Mouse (Mus musculus): ENCODE measurements around the gene Klhl9. TPM values are rescaled to one million over a fixed set of nuclear protein-coding genes. Genes with fewer than 3 reads are reported as not detected.
"Not testable (repeated sequence)": the region's sequence is repeated elsewhere in the genome, so short reads cannot be mapped to it uniquely, and the experiment has no call there.

The Klhl9 gene
- polyA plus RNA-seq (2014; fragmentation: Nextera tagmentation; extraction: Ambion mirVana) = 137 and 177 TPM in 2 replicates

- peaks cover 33% of the 10 kb centered on the region for H3K4me1 ChIP-seq (ENCODE audit: control insufficient read depth, insufficient read depth, low read length)
- no peaks in the 10 kb centered on the region for H3K27me3 ChIP-seq (ENCODE audit: control insufficient read depth, insufficient read depth, low read length)
- peak within 1 kb of the TSS; percentile 98 for H3K9ac ChIP-seq (replicated peaks; ENCODE audit: low read length)
- no peaks in the 10 kb centered on the region for H3K9me3 ChIP-seq (ENCODE audit: control insufficient read depth, low read length)
- H3K4me2 ChIP-seq (ENCODE audit: low read length) = peak within 1 kb of the TSS; percentile 93
- peak within 1 kb of the TSS; percentile 98 for H3K4me3 ChIP-seq (replicated peaks; ENCODE audit: low read depth, low read length)
- ATAC-seq (ENCODE audit: low FRiP score, low TSS enrichment) (peak; percentile 96), DNase-seq (peak; percentile 98)
- H3K27ac ChIP-seq (replicated peaks; ENCODE audit: low read depth, low read length) = peak within 1 kb of the TSS; percentile 97
- H3K36me3 ChIP-seq (ENCODE audit: control insufficient read depth, insufficient read depth, low read length) = peaks cover 11% of the 10 kb centered on the region
- under 1% methylated on average over 82 of the region's 82 CpGs for WGBS
These were observed at the start of gene Klhl9, which contains the start of gene Gm26566 for GRCm38 (mm10) chr4:88721791-88722721. Gene Klhl9 (minus strand): TSS chr4:88722465. Gene Gm26566 (plus strand): TSS chr4:88721805.

GRCm38 (mm10) chr4:88763384-88764018 is 41.2 kb upstream of the Klhl9 start:
- Histone ChIP-seq H3K4me2 (ENCODE audit: low read length) (peak overlapping the region; percentile 51), H3K4me3 (replicated peaks; ENCODE audit: low read depth, low read length) (peak overlapping the region; percentile 19)
- H3K27ac ChIP-seq (replicated peaks; ENCODE audit: low read depth, low read length); ATAC-seq (ENCODE audit: low FRiP score, low TSS enrichment); H3K36me3 ChIP-seq (ENCODE audit: control insufficient read depth, insufficient read depth, low read length); H3K27me3 ChIP-seq (ENCODE audit: control insufficient read depth, insufficient read depth, low read length); H3K4me1 ChIP-seq (ENCODE audit: control insufficient read depth, insufficient read depth, low read length); H3K9ac ChIP-seq (replicated peaks; ENCODE audit: low read length); H3K9me3 ChIP-seq (ENCODE audit: control insufficient read depth, low read length): not testable (repeated sequence)
- 2% methylated on average over 25 of the region's 42 CpGs for WGBS
- peak; percentile 71 for DNase-seq

GRCm38 (mm10) chr4:88762341-88762740 is 40.1 kb upstream of the Klhl9 start:
- not testable (repeated sequence) for DNase-seq; H3K9me3 ChIP-seq (ENCODE audit: control insufficient read depth, low read length); H3K4me1 ChIP-seq (ENCODE audit: control insufficient read depth, insufficient read depth, low read length); H3K36me3 ChIP-seq (ENCODE audit: control insufficient read depth, insufficient read depth, low read length); H3K4me3 ChIP-seq (replicated peaks; ENCODE audit: low read depth, low read length); H3K4me2 ChIP-seq (ENCODE audit: low read length); ATAC-seq (ENCODE audit: low FRiP score, low TSS enrichment); H3K9ac ChIP-seq (replicated peaks; ENCODE audit: low read length); H3K27ac ChIP-seq (replicated peaks; ENCODE audit: low read depth, low read length); H3K27me3 ChIP-seq (ENCODE audit: control insufficient read depth, insufficient read depth, low read length)
- WGBS = 65% methylated on average over 8 of the region's 9 CpGs

- H3K4me1 ChIP-seq (ENCODE audit: control insufficient read depth, insufficient read depth, low read length); H3K27me3 ChIP-seq (ENCODE audit: control insufficient read depth, insufficient read depth, low read length); H3K4me2 ChIP-seq (ENCODE audit: low read length); H3K9me3 ChIP-seq (ENCODE audit: control insufficient read depth, low read length); DNase-seq; H3K4me3 ChIP-seq (replicated peaks; ENCODE audit: low read depth, low read length); H3K9ac ChIP-seq (replicated peaks; ENCODE audit: low read length); H3K36me3 ChIP-seq (ENCODE audit: control insufficient read depth, insufficient read depth, low read length); ATAC-seq (ENCODE audit: low FRiP score, low TSS enrichment); H3K27ac ChIP-seq (replicated peaks; ENCODE audit: low read depth, low read length): not testable (repeated sequence)
- 73% methylated on average over 6 of the region's 8 CpGs for WGBS
These were observed 39.5 kb upstream of the Klhl9 start for GRCm38 (mm10) chr4:88761776-88762175.

- 0% methylated on average over 24 of the region's 28 CpGs for WGBS
- H3K9ac ChIP-seq (replicated peaks; ENCODE audit: low read length); H3K36me3 ChIP-seq (ENCODE audit: control insufficient read depth, insufficient read depth, low read length); H3K27ac ChIP-seq (replicated peaks; ENCODE audit: low read depth, low read length); H3K4me1 ChIP-seq (ENCODE audit: control insufficient read depth, insufficient read depth, low read length); H3K27me3 ChIP-seq (ENCODE audit: control insufficient read depth, insufficient read depth, low read length); H3K9me3 ChIP-seq (ENCODE audit: control insufficient read depth, low read length); ATAC-seq (ENCODE audit: low FRiP score, low TSS enrichment): not testable (repeated sequence)
- Histone ChIP-seq H3K4me3 (replicated peaks; ENCODE audit: low read depth, low read length) (peak overlapping the region; percentile 21; the same call in 1 of the 2 replicates), H3K4me2 (ENCODE audit: low read length) (peak overlapping the region; percentile 51)
- DNase-seq = peak; percentile 81
These were observed 38.2 kb upstream of the Klhl9 start for GRCm38 (mm10) chr4:88760431-88760830.

GRCm38 (mm10) chr4:88759610-88760268 is 37.5 kb upstream of the Klhl9 start, which contains the start of gene Gm13283:
Gene Gm13283 (plus strand): TSS chr4:88760119.
- H3K9me3 ChIP-seq (ENCODE audit: control insufficient read depth, low read length); H3K27ac ChIP-seq (replicated peaks; ENCODE audit: low read depth, low read length); DNase-seq; ATAC-seq (ENCODE audit: low FRiP score, low TSS enrichment); H3K9ac ChIP-seq (replicated peaks; ENCODE audit: low read length); H3K4me1 ChIP-seq (ENCODE audit: control insufficient read depth, insufficient read depth, low read length); H3K27me3 ChIP-seq (ENCODE audit: control insufficient read depth, insufficient read depth, low read length); H3K36me3 ChIP-seq (ENCODE audit: control insufficient read depth, insufficient read depth, low read length): not testable (repeated sequence)
- 21% methylated on average over 8 of the region's 14 CpGs for WGBS
- peak within 1 kb of the TSS; percentile 51 for H3K4me2 ChIP-seq (ENCODE audit: low read length)
- peak within 1 kb of the TSS; percentile 21; the same call in 1 of the 2 replicates for H3K4me3 ChIP-seq (replicated peaks; ENCODE audit: low read depth, low read length)

- ATAC-seq (ENCODE audit: low FRiP score, low TSS enrichment); DNase-seq: not testable (repeated sequence)
- WGBS = 89% methylated on average over 9 of the region's 9 CpGs
These were observed 36.5 kb upstream of the Klhl9 start for GRCm38 (mm10) chr4:88758751-88759150.

GRCm38 (mm10) chr4:88757628-88758031 is 35.4 kb upstream of the Klhl9 start:
- H3K27me3 ChIP-seq (ENCODE audit: control insufficient read depth, insufficient read depth, low read length); H3K4me1 ChIP-seq (ENCODE audit: control insufficient read depth, insufficient read depth, low read length); H3K36me3 ChIP-seq (ENCODE audit: control insufficient read depth, insufficient read depth, low read length); H3K9me3 ChIP-seq (ENCODE audit: control insufficient read depth, low read length): not testable (repeated sequence)
- peak overlapping the region; percentile 38 for H3K4me3 ChIP-seq (replicated peaks; ENCODE audit: low read depth, low read length)
- DNase-seq = peak; percentile 90
- peak overlapping the region; percentile 49 for H3K9ac ChIP-seq (replicated peaks; ENCODE audit: low read length)
- peak overlapping the region; percentile 75 for H3K4me2 ChIP-seq (ENCODE audit: low read length)
- ATAC-seq (ENCODE audit: low FRiP score, low TSS enrichment) = peak; percentile 100
- peak overlapping the region; percentile 55; the same call in 1 of the 2 replicates for H3K27ac ChIP-seq (replicated peaks; ENCODE audit: low read depth, low read length)
- WGBS = 0% methylated on average over 19 of the region's 21 CpGs

More at GRCm38 (mm10) chr4:88758751-88759150, 36.5 kb upstream of the Klhl9 start:
- not testable (repeated sequence) for H3K27ac ChIP-seq (replicated peaks; ENCODE audit: low read depth, low read length); H3K4me1 ChIP-seq (ENCODE audit: control insufficient read depth, insufficient read depth, low read length); H3K9ac ChIP-seq (replicated peaks; ENCODE audit: low read length); H3K4me2 ChIP-seq (ENCODE audit: low read length); H3K9me3 ChIP-seq (ENCODE audit: control insufficient read depth, low read length); H3K4me3 ChIP-seq (replicated peaks; ENCODE audit: low read depth, low read length); H3K27me3 ChIP-seq (ENCODE audit: control insufficient read depth, insufficient read depth, low read length); H3K36me3 ChIP-seq (ENCODE audit: control insufficient read depth, insufficient read depth, low read length)
